Mouse (Mus musculus) heart, adult 2 months (tissue): Measurements from ENCODE around the gene Cebpb. TPM values are rescaled to one million over a fixed set of nuclear protein-coding genes. Genes with fewer than 3 reads are reported as not detected.
A peak's percentile ranks its signal among the peaks of the same experiment; 100 is the strongest.

Experiments used
- DNase-seq, 2 experiments: peaks; one replicate each; pipeline ENCODE4 v3.0.0; 2021
- H3K27ac ChIP-seq: fragments of 200-600 bp; 2 replicates; pipeline ENCODE4 v1.8.1; 2022
- H3K27me3 ChIP-seq: fragments of 200-500 bp; 2 replicates; pipeline ENCODE4 v1.6.1; 2012; ENCODE audit warnings: mild to moderate bottlenecking, low read length, inconsistent platforms, mixed read lengths; ENCODE audit not compliant: control insufficient read depth, insufficient read depth
- H3K36me3 ChIP-seq: fragments of 200-500 bp; 2 replicates; pipeline ENCODE4 v1.6.1; 2012; ENCODE audit warnings: low read length, inconsistent platforms; ENCODE audit not compliant: control insufficient read depth, insufficient read depth
- H3K4me1 ChIP-seq: fragments of 200-500 bp; 2 replicates; pipeline ENCODE4 v1.6.1; 2011; ENCODE audit warnings: low read length; ENCODE audit not compliant: control insufficient read depth, insufficient read depth
- H3K4me3 ChIP-seq: fragments of 200-600 bp; 2 replicates; pipeline ENCODE4 v1.8.1; 2022
- H3K79me2 ChIP-seq: fragments of 200-500 bp; replicated peaks from 2 replicates; pipeline ENCODE4 v1.6.1; 2012; ENCODE audit warnings: mild to moderate bottlenecking, inconsistent platforms, low read length, moderate library complexity, mixed read lengths; ENCODE audit not compliant: control insufficient read depth, insufficient read depth
- H3K9ac ChIP-seq: fragments of 200-500 bp; 2 replicates; pipeline ENCODE4 v1.6.1; 2012; ENCODE audit warnings: low read depth, mild to moderate bottlenecking, control low read depth, inconsistent platforms, low read length, mixed read lengths
- CTCF ChIP-seq: fragments of 200-600 bp; IDR thresholded peaks from 2 replicates; pipeline ENCODE4 v1.8.1; 2022; ENCODE audit warnings: antibody characterized with exemption, mild to moderate bottlenecking, moderate library complexity
- EP300 ChIP-seq: fragments of 200-500 bp; IDR thresholded peaks from 2 replicates; pipeline ENCODE4 v1.6.1; 2011; ENCODE audit warnings: low read depth, low read length, control low read depth; ENCODE audit not compliant: insufficient read depth
- POLR2A ChIP-seq: fragments of 200-500 bp; IDR thresholded peaks from 2 replicates; pipeline ENCODE4 v1.6.1; 2011; ENCODE audit warnings: mild to moderate bottlenecking, low read depth, low read length, control low read depth; ENCODE audit not compliant: insufficient read depth
- WGBS: fragments of 180-500 bp; shearing (Covaris S2); methylation state at CpG from one replicate; pipeline ENCODE4 v1.1.7; 2018; 5-methylcytosine and 5-hydroxymethylcytosine counted together
- intact Hi-C: fragments of 180-260 bp; cut with DNase I; formaldehyde crosslinking; loops from one replicate; pipeline ENCODE4 v1.15.1; 2025
- polyA plus RNA-seq: library from polyadenylated mRNA; depleted of rRNA; stranded (reverse); fragments of >200 nt; gene quantifications from 2 replicates; pipeline ENCODE4 v1.2.3, GENCODE M21; 2012
- total RNA-seq, 2 experiments: library from RNA; stranded (reverse); gene quantifications; 2 replicates each; pipeline ENCODE4 v1.2.3; 2021

Gene Cebpb
- total and polyA plus RNA-seq, 3 experiments = 77.8 to 133 (median 88.1) TPM

- peak overlapping the region; percentile 44 for H3K27ac ChIP-seq
- no peaks in the 10 kb centered on the region for H3K36me3 ChIP-seq
- peak; percentile 37 to 45 for DNase-seq
- intact Hi-C loops = no loop called here
- peaks cover 6% of the 10 kb centered on the region for H3K4me1 ChIP-seq
- no peak overlapping the region for H3K4me3 ChIP-seq
- TF ChIP-seq CTCF (no peak), POLR2A (no peak), EP300 (no peak)
- H3K27me3 ChIP-seq = no peaks in the 10 kb centered on the region
- WGBS = 59% methylated on average over 5 of the region's 5 CpGs
- no peak overlapping the region for H3K9ac ChIP-seq
- no peaks in the 10 kb centered on the region for H3K79me2 ChIP-seq
Observed at GRCm38 (mm10) chr2:167671101-167671633, 17.5 kb upstream of the Cebpb start.

GRCm38 (mm10) chr2:167672212-167672685, 16.5 kb upstream of the Cebpb start:
- intact Hi-C loops = no loop called here
- Histone ChIP-seq H3K9ac (no peak overlapping the region), H3K36me3 (no peaks in the 10 kb centered on the region), H3K4me3 (no peak overlapping the region), H3K4me1 (peaks cover 6% of the 10 kb centered on the region), H3K79me2 (no peaks in the 10 kb centered on the region), H3K27me3 (no peaks in the 10 kb centered on the region), H3K27ac (no peak overlapping the region)
- 16% methylated on average over 13 of the region's 13 CpGs for WGBS
- DNase-seq = peak; percentile 45 to 61
- TF ChIP-seq POLR2A = no peak
- no peak for TF ChIP-seq CTCF
- TF ChIP-seq EP300 = no peak

- no peaks in the 10 kb centered on the region for H3K79me2 ChIP-seq
- 44% methylated on average over 14 of the region's 14 CpGs for WGBS
- peak in 1 of 2 experiments; percentile 37 for DNase-seq
- TF ChIP-seq EP300 (peak; percentile 58; the same call in 1 of the 2 replicates), POLR2A (0 out of 2 replicates have a peak, but pooled peaks have one; percentile 11), CTCF (peak; percentile 74)
- no peaks in the 10 kb centered on the region for H3K27me3 ChIP-seq
- H3K9ac ChIP-seq = no peak overlapping the region
- peaks cover 6% of the 10 kb centered on the region for H3K4me1 ChIP-seq
- H3K27ac ChIP-seq = no peak overlapping the region
- no peaks in the 10 kb centered on the region for H3K36me3 ChIP-seq
- intact Hi-C loops = loop anchor here (1.0 kb wide), 1 partner anchor 34 kb away; no protein-coding TSS in a partner anchor
- H3K4me3 ChIP-seq = no peak overlapping the region
Observed at GRCm38 (mm10) chr2:167675120-167675909, 13.4 kb upstream of the Cebpb start.

- no peaks in the 10 kb centered on the region for H3K4me1 ChIP-seq
- H3K36me3 ChIP-seq = no peaks in the 10 kb centered on the region
- TF ChIP-seq CTCF (peak; percentile 61), POLR2A (no peak), EP300 (no peak)
- H3K9ac ChIP-seq = no peak overlapping the region
- no peak for DNase-seq
- H3K79me2 ChIP-seq = no peaks in the 10 kb centered on the region
- H3K27ac ChIP-seq = no peak overlapping the region
- H3K4me3 ChIP-seq = no peak overlapping the region
- intact Hi-C loops = no loop called here
- WGBS = 54% methylated on average over 5 of the region's 5 CpGs
- no peaks in the 10 kb centered on the region for H3K27me3 ChIP-seq
Observed at GRCm38 (mm10) chr2:167678600-167678999, 10.1 kb upstream of the Cebpb start.

- 3% methylated on average over 13 of the region's 13 CpGs for WGBS
Observed at GRCm38 (mm10) chr2:167679902-167680430, 8.7 kb upstream of the Cebpb start.

GRCm38 (mm10) chr2:167680657-167681056, 8.1 kb upstream of the Cebpb start:
- no peaks in the 10 kb centered on the region for H3K27me3 ChIP-seq
- TF ChIP-seq POLR2A = no peak
- TF ChIP-seq CTCF = peak; percentile 77
- H3K9ac ChIP-seq = no peak overlapping the region
- no peaks in the 10 kb centered on the region for H3K79me2 ChIP-seq
- intact Hi-C loops = loop anchor here (1.0 to 10.0 kb wide), 3 partner anchors 39 to 414 kb away; no protein-coding TSS in a partner anchor
- DNase-seq = peak; percentile 55 to 66
- H3K4me1 ChIP-seq = no peaks in the 10 kb centered on the region
- no peak overlapping the region for H3K27ac ChIP-seq
- WGBS = 54% methylated on average over 5 of the region's 5 CpGs
- no peak overlapping the region for H3K4me3 ChIP-seq
- no peaks in the 10 kb centered on the region for H3K36me3 ChIP-seq

More at GRCm38 (mm10) chr2:167679902-167680430, 8.7 kb upstream of the Cebpb start:
- no peaks in the 10 kb centered on the region for H3K79me2 ChIP-seq
- no peak overlapping the region for H3K4me3 ChIP-seq
- H3K36me3 ChIP-seq = no peaks in the 10 kb centered on the region
- H3K4me1 ChIP-seq = no peaks in the 10 kb centered on the region
- H3K9ac ChIP-seq = no peak overlapping the region
- DNase-seq = peak; percentile 81 to 89
- TF ChIP-seq POLR2A (no peak), CTCF (peak; percentile 89)
- no peaks in the 10 kb centered on the region for H3K27me3 ChIP-seq
- no peak overlapping the region for H3K27ac ChIP-seq
- intact Hi-C loops = loop anchor here (1.0 to 10.0 kb wide), 3 partner anchors 39 to 415 kb away; no protein-coding TSS in a partner anchor
